In the genomic region with DNA sequence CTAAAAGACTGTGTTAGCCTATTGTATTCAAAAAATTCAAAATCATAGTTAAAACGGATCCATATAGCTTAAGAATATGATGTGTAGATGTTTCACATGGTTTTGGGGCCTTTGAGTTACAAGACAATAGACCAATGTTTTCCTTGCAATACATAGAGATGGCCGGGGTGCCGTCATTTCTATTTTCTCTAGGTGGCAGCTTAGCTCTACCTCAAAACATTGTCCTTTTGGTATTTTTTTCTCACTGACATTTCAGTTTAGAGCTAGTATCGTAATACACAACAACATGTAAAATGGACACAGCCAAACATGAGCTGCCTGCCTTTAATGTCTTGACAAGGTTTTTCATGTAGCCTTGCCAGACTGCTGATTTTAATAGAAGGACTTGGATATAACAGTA, we compare ENCODE assay signal across 12 mouse cellular contexts.
DNase-seq lines count a peak whose midpoint lies in the region; ATAC-seq lines count a peak whose summit lies in the region.
"Had no signal": no experiment of that assay in that cellular context is flagged by ENCODE, and none has a peak within 500 bp of the region (broad histone marks: within the 10 kb centered on the region; RNA-seq: fewer than 3 reads in every experiment).

No protein-coding gene starts in this region.

- no peak overlapping the region for H3K9ac ChIP-seq in kidney, embryonic 14.5 days (ENCODE audit: low read depth, low read length)
- H3K9ac ChIP-seq: embryonic facial prominence, embryonic 12.5 days; hindbrain, embryonic 12.5 days had no signal

- H3K36me3 ChIP-seq in kidney, embryonic 14.5 days (ENCODE audit: control insufficient read depth, insufficient read depth, low read length), result no peaks in the 10 kb centered on the region
- H3K36me3 ChIP-seq: embryonic facial prominence, embryonic 12.5 days; hindbrain, embryonic 12.5 days had no signal

- no peaks in the 10 kb centered on the region for H3K4me1 ChIP-seq in kidney, embryonic 14.5 days (ENCODE audit: control insufficient read depth, insufficient read depth, low read length)
- H3K4me1 ChIP-seq: embryonic facial prominence, embryonic 12.5 days; hindbrain, embryonic 12.5 days had no signal

- no peak overlapping the region for H3K27ac ChIP-seq in kidney, embryonic 14.5 days (ENCODE audit: low read depth, low read length)
- H3K27ac ChIP-seq: embryonic facial prominence, embryonic 12.5 days; hindbrain, embryonic 12.5 days had no signal

- WGBS in kidney, embryonic 14.5 days, result 87% methylated on average over 4 of the region's 4 CpGs

- peak; percentile 5 for DNase-seq in kidney, postnatal 10 days
- peak; percentile 46 for DNase-seq in adipocyte (ENCODE audit: low spot score)
- DNase-seq in kidney, postnatal 4 days, result peak; percentile 4 to 5
- DNase-seq in right cerebral cortex, postnatal 10 days (ENCODE audit: low spot score in 2 of 2), result peak; percentile 49 to 50
- no peak for DNase-seq in thymus, postnatal 25 days
- DNase-seq in gastrocnemius, postnatal 4 days (ENCODE audit: low spot score in 2 of 2), result no peak
- DNase-seq: cerebellum, adult 2 months; thymus, postnatal 36 days had no signal

- no peaks in the 10 kb centered on the region for H3K9me3 ChIP-seq in kidney, embryonic 14.5 days (ENCODE audit: control insufficient read depth, low read length)
- H3K9me3 ChIP-seq: embryonic facial prominence, embryonic 12.5 days; hindbrain, embryonic 12.5 days had no signal

- no peak overlapping the region for H3K4me2 ChIP-seq in kidney, embryonic 14.5 days (replicated peaks; ENCODE audit: low read depth, low read length)
- H3K4me2 ChIP-seq: embryonic facial prominence, embryonic 12.5 days; hindbrain, embryonic 12.5 days had no signal

- H3K4me3 ChIP-seq in kidney, embryonic 14.5 days (ENCODE audit: low read length), result no peak overlapping the region
- H3K4me3 ChIP-seq: embryonic facial prominence, embryonic 12.5 days; hindbrain, embryonic 12.5 days had no signal

- ATAC-seq in kidney, embryonic 14.5 days (ENCODE audit: low FRiP score, low TSS enrichment), result no peak
- ATAC-seq: forebrain, embryonic 14.5 days had no signal

- no peaks in the 10 kb centered on the region for H3K27me3 ChIP-seq in kidney, embryonic 14.5 days (ENCODE audit: control insufficient read depth, insufficient read depth, low read length)
- H3K27me3 ChIP-seq: embryonic facial prominence, embryonic 12.5 days; hindbrain, embryonic 12.5 days had no signal

Comparison
In these comparisons a context has a peak if more than half of its experiments do, and no peak if none do; other contexts are left out.
1. DNase-seq: peak in kidney, postnatal 10 days (single experiment), adipocyte (single experiment), kidney, postnatal 4 days (2 of 2) and right cerebral cortex, postnatal 10 days (2 of 2); none in thymus, postnatal 25 days (single experiment) and gastrocnemius, postnatal 4 days (0 of 2).